Mouse (Mus musculus): ENCODE results near the gene Kyat3.

DNA sequence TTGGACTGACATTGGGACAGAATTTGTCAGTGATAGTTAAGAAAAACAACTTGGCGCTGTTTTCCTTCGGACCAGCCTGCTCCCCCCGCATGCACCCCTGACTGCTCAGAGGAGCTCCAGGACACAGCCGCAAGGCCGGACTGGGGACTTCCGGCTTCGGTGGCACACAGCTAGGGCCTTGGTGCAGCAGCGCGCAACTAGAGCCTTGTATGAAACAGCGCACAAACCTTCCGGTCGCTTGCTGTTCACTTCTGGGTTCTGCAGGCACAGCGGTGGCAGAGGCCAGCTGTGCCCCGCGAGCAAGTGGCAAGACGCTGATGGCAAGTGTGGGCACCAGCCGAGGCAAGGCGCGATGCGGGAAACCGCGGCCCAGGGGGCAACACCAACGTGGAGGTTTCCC lies 12.9 kb upstream of the Kyat3 start:
- TF ChIP-seq CTCF (IDR thresholded peaks at IDR 0.05; ENCODE audit: low read depth) = no peak
- TF ChIP-seq EP300 (optimal IDR thresholded peaks at IDR 0.05) = no peak
